Mouse (Mus musculus): ENCODE results near the gene Cacna1a. TPM values are rescaled to one million over a fixed set of nuclear protein-coding genes. Genes with fewer than 3 reads are reported as not detected.
A peak's percentile ranks its signal among the peaks of the same experiment; 100 is the strongest.

Gene Cacna1a
- polyA plus RNA-seq, 1 experiment, result 0.37 TPM

DNA sequence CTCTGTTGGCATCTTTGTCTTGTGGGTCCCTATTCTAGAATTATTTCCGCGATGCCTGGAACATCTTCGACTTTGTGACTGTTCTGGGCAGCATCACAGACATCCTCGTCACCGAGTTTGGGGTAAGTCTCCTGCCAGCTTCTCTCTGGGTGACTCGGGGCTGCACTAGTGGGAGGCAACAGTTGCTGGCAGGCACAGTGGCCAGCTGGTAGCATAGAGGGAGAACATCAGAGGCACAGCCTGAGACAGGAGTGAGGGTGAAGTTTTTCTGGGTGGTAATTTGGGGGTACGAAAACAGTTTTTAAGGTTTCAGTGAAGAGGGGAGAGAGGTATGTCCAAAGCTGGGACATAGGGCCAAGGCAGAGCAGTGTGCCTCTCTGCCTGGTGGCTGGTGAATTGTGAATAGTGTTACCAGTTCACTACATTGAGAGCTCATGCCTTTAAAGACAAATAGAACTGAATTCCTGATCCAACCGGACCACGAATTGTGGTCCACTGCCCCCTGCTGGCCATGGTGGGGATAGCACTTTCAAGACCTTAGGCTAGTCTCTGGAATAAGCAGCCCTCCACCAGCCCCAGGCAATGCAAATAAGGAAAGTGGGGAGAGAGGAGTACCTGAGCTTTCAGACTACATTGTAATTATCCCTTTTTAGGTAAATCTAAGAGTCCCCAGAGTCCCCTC lies 206.0 kb downstream of the Cacna1a start:
- no peak for TF ChIP-seq POLR2A (IDR thresholded peaks at IDR 0.05; ENCODE audit: borderline replicate concordance, control insufficient read depth, low read depth, low read length)
- TF ChIP-seq CTCF (IDR thresholded peaks at IDR 0.05; ENCODE audit: control insufficient read depth, insufficient read depth, low read length), result peak; percentile 94
- H3K4me3 ChIP-seq (replicated peaks; ENCODE audit: control insufficient read depth, low read depth, low read length), result no peak overlapping the region
- WGBS, result 65% methylated on average over 9 of the region's 9 CpGs
- no peak overlapping the region for H3K27ac ChIP-seq (ENCODE audit: control insufficient read depth, insufficient read depth, low read depth, low read length, poor library complexity)
- H3K4me1 ChIP-seq (ENCODE audit: control insufficient read depth, insufficient read depth, low read length), result no peaks in the 10 kb centered on the region; the same call in 1 of the 2 replicates

DNA sequence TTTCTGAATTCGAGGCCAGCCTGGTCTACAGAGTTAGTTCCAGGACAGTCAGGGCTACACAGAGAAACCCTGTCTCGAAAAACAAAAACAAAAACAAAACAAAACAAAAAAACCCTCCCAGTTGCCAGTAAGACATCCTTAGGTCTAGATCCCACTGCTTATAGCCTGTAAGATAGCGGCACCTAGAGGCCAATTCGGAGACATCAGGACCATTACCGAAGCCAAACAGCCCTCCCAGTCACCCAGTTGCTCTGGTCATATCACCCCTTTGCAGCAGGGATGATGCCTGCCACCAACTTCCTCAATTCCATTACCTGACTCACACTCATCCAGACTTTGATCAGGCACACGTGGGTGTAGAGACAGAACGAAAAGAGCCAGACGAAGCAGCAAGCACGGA lies 207.4 kb downstream of the Cacna1a start:
- Histone ChIP-seq H3K4me3 (replicated peaks; ENCODE audit: control insufficient read depth, low read depth, low read length) (no peak overlapping the region), H3K4me1 (ENCODE audit: control insufficient read depth, insufficient read depth, low read length) (no peaks in the 10 kb centered on the region; the same call in 1 of the 2 replicates), H3K27ac (ENCODE audit: control insufficient read depth, insufficient read depth, low read depth, low read length, poor library complexity) (no peak overlapping the region)
- 5% methylated on average over 9 of the region's 9 CpGs for WGBS
- TF ChIP-seq POLR2A (IDR thresholded peaks at IDR 0.05; ENCODE audit: borderline replicate concordance, control insufficient read depth, low read depth, low read length), result no peak
- peak; percentile 61 for TF ChIP-seq CTCF (IDR thresholded peaks at IDR 0.05; ENCODE audit: control insufficient read depth, insufficient read depth, low read length)

DNA sequence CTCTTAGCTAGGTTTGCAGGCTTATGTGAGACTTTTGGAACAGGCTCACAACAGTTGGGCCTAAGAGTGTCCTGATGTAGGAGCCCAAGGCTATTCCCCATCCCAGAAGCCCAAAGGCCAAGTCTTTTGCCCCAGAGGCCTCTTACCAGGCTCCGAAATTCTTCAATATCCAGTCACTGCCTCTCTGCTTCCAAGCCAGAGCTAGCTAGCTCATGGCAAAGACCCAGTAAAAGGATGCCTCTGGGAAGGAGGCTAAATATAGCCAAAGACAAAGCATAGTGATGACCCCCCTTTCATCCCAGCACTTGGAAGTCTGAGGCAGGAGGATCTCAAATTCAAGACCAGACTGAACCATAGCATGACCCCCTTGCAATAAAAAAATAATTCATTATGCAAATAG lies 211.2 kb downstream of the Cacna1a start:
- no peaks in the 10 kb centered on the region for H3K4me1 ChIP-seq (ENCODE audit: control insufficient read depth, insufficient read depth, low read length)
- TF ChIP-seq POLR2A (IDR thresholded peaks at IDR 0.05; ENCODE audit: borderline replicate concordance, control insufficient read depth, low read depth, low read length) (no peak), CTCF (IDR thresholded peaks at IDR 0.05; ENCODE audit: control insufficient read depth, insufficient read depth, low read length) (no peak)
- 86% methylated on average over 1 of the region's 1 CpGs for WGBS

DNA sequence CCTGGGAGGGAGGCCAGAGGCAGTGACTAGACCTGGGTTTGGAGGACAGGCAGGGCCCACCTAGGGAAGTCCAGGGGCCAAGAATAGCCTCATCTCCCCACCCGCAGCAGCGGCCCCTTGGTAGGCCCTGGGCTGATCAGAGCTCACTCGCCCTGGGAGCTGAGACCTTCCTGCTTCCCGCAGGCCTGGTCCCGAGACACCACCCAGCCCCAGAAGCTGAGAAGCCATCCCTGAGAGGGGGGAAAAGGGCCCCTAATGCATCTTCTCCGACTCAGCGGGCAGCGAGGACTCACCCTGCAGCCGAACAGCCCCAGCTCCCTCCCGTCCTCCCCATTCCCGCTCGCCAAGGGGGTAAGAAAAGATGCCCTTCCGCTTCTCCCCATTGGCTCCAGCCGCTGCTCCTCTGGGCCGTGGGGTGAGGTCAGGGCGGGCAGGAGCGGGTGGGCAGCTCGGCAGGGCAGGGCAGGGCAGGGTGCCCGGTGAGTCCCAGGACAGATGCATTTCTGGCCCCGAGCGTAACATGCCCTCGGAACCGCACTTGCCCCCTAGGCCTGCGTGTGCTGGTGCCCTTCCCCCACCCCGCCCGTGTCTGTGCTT lies 212.2 kb downstream of the Cacna1a start:
- H3K4me3 ChIP-seq (replicated peaks; ENCODE audit: control insufficient read depth, low read depth, low read length), result no peak overlapping the region
- TF ChIP-seq CTCF (IDR thresholded peaks at IDR 0.05; ENCODE audit: control insufficient read depth, insufficient read depth, low read length) (no peak), POLR2A (IDR thresholded peaks at IDR 0.05; ENCODE audit: borderline replicate concordance, control insufficient read depth, low read depth, low read length) (no peak)
- 53% methylated on average over 26 of the region's 26 CpGs for WGBS

More for the DNA sequence above, 211.2 kb downstream of the Cacna1a start:
- Histone ChIP-seq H3K4me3 (replicated peaks; ENCODE audit: control insufficient read depth, low read depth, low read length) (no peak overlapping the region), H3K27ac (ENCODE audit: control insufficient read depth, insufficient read depth, low read depth, low read length, poor library complexity) (no peak overlapping the region)

DNA sequence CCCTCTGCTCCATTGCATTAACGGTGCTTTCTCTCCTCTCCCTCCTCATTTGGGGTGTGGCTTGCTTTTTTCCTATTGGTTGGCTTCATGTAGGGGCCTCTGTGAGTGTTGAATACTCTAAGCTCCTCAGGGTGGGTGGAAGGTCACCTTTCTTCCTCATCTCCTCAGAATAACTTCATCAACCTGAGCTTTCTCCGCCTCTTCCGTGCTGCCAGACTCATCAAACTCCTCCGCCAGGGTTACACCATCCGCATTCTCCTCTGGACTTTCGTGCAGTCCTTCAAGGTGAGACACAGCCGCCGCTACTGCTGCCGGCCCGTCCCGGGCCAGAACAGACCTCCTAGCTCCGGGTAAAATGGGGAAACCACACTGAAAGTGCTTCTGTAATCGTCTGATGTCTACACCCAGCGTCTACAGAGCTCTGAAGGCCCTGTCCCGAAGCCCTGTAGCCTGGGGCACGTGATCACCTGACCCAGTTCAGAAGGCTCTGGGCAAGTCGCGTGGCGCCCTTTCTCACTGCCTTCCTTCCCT lies 213.0 kb downstream of the Cacna1a start:
- TF ChIP-seq POLR2A (IDR thresholded peaks at IDR 0.05; ENCODE audit: borderline replicate concordance, control insufficient read depth, low read depth, low read length) (no peak), CTCF (IDR thresholded peaks at IDR 0.05; ENCODE audit: control insufficient read depth, insufficient read depth, low read length) (no peak)
- Histone ChIP-seq H3K4me3 (replicated peaks; ENCODE audit: control insufficient read depth, low read depth, low read length) (peak overlapping the region; percentile 16), H3K27ac (ENCODE audit: control insufficient read depth, insufficient read depth, low read depth, low read length, poor library complexity) (no peak overlapping the region), H3K4me1 (ENCODE audit: control insufficient read depth, insufficient read depth, low read length) (no peaks in the 10 kb centered on the region)
- under 1% methylated on average over 19 of the region's 19 CpGs for WGBS

More for the DNA sequence above, 212.2 kb downstream of the Cacna1a start:
- Histone ChIP-seq H3K27ac (ENCODE audit: control insufficient read depth, insufficient read depth, low read depth, low read length, poor library complexity) (no peak overlapping the region), H3K4me1 (ENCODE audit: control insufficient read depth, insufficient read depth, low read length) (no peaks in the 10 kb centered on the region)

DNA sequence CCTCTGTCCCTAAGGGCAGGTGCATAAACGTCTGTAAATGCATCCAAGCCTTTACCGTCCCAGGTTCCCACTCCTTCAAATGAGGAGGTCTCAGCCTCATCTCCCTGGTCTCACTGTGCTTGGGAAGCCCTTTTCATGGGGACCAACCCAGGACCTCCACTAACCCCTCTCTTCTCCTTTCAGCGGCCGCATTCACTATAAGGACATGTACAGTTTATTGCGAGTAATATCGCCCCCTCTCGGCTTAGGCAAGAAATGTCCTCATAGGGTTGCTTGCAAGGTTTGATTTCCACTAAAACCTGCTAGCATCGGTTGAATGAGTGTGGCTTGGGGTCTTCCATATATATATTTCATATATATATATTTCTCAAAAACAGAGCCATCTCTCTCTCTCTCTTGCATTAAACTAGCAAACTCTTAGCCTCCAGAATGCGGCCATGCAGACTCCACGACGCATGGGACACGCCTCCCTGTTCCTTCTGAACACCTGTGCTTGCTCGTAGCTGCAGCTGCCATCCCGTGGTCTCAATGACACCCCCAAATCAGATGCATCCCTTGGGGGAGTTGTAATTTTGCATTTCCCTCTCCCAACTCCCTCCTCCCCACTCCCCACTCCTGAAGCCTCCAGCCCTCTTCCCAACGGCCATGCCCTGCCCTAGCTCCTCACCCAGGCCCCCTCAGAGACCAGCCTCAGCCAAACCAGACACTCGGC lies 226.4 kb downstream of the Cacna1a start:
- 38% methylated on average over 16 of the region's 16 CpGs for WGBS
- Histone ChIP-seq H3K27ac (ENCODE audit: control insufficient read depth, insufficient read depth, low read depth, low read length, poor library complexity) (no peak overlapping the region), H3K4me3 (replicated peaks; ENCODE audit: control insufficient read depth, low read depth, low read length) (no peak overlapping the region), H3K4me1 (ENCODE audit: control insufficient read depth, insufficient read depth, low read length) (no peaks in the 10 kb centered on the region)
- no peak for TF ChIP-seq POLR2A (IDR thresholded peaks at IDR 0.05; ENCODE audit: borderline replicate concordance, control insufficient read depth, low read depth, low read length)
- TF ChIP-seq CTCF (IDR thresholded peaks at IDR 0.05; ENCODE audit: control insufficient read depth, insufficient read depth, low read length), result peak; percentile 28; the same call in 1 of the 2 replicates

DNA sequence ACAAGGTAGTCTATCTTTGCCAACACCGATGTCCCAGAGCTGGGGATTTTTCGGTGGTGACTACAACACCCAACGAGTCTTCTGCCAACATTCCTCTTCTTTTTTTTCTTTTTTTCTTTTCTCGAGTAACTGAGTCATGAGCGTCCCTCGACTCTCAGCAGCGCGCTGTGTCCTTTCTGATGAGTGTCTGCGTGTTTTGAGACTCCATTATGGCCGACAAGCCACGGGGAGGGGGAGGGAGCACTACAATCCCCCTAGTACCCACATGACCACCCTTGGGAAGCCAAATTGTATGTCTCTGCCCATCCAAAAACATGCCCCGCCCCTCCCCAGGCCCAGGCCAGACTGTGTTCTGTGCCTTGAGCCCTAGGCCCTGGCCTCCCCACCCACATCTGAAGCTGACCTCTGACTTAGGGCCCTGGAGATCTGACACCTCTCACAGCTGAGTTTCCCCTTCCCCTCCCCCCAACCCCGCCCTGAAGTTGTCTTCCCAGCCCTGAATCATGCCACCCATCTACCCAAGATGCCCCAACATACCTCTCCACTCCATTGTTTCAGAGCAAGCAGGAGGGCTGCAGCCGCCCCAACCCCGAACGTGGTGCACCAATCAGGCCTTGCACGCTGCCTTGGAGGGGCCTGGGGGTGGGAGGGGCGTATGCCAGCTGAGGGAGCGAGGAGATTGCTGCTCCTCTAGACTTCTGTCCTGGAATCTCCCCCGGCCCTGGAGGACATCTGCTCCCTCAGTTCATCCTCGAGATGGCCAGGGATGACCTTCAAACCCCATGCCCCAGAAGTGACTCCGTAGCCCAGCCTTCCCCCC lies 227.6 kb downstream of the Cacna1a start:
- WGBS, result 72% methylated on average over 22 of the region's 22 CpGs

More for the DNA sequence above, 227.6 kb downstream of the Cacna1a start:
- Histone ChIP-seq H3K4me1 (ENCODE audit: control insufficient read depth, insufficient read depth, low read length) (no peaks in the 10 kb centered on the region; the same call in 1 of the 2 replicates), H3K4me3 (replicated peaks; ENCODE audit: control insufficient read depth, low read depth, low read length) (no peak overlapping the region), H3K27ac (ENCODE audit: control insufficient read depth, insufficient read depth, low read depth, low read length, poor library complexity) (no peak overlapping the region)
- TF ChIP-seq CTCF (IDR thresholded peaks at IDR 0.05; ENCODE audit: control insufficient read depth, insufficient read depth, low read length) (no peak), POLR2A (IDR thresholded peaks at IDR 0.05; ENCODE audit: borderline replicate concordance, control insufficient read depth, low read depth, low read length) (no peak)
